Mouse (Mus musculus) E14TG2a.4 (cell line): ENCODE results near the gene Macrod2.

Experiments used
- CTCF ChIP-seq: conservative IDR thresholded peaks from 2 replicates; pipeline ENCODE4 v1.5.1; 2014; ENCODE audit warnings: low read length
- POU5F1 ChIP-seq: IDR thresholded peaks from 2 replicates; pipeline ENCODE4 v1.6.1; 2014; ENCODE audit warnings: low read length, borderline replicate concordance

- TF ChIP-seq CTCF, result no peak
- TF ChIP-seq POU5F1, result no peak
Observed at GRCm38 (mm10) chr2:141158161-141158560, 763.1 kb downstream of the Macrod2 start.
